Mouse (Mus musculus): ENCODE results near the gene Skap1. TPM values are rescaled to one million over a fixed set of nuclear protein-coding genes. Genes with fewer than 3 reads are reported as not detected.

Gene Skap1
- polyA plus RNA-seq, 1 experiment from 2014 or later: 10.6 TPM

DNA sequence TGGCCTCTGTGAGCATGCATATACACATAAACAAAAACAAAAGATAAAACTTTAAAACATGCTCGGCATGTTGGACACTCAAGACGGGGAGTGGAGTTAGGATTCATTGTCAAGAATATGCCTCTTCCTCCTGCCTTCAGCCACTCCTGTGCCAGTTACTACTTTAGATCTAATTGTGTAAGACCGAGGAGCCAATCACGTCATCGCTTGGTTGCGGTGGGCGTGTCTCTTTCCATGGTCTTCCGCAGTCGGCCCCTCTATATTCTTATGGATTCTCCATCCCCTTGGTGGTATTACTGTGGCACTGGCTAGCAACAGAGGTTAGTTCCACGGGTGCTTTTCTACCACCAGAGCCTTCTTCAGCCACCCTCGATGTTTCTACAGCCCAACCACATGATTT lies 148.2 kb downstream of the Skap1 start:
- 0 out of 2 replicates have a peak, but pooled peaks cover 2% of the 10 kb centered on the region for H3K27me3 ChIP-seq
- no peak overlapping the region for H3K27ac ChIP-seq
- no peaks in the 10 kb centered on the region for H3K36me3 ChIP-seq
- ATAC-seq (replicated peaks; ENCODE audit: low FRiP score): no peak
- no peaks in the 10 kb centered on the region for H3K4me1 ChIP-seq
- H3K9ac ChIP-seq: no peak overlapping the region
- H3K4me2 ChIP-seq: no peak overlapping the region
- 84% methylated on average over 11 of the region's 11 CpGs for WGBS
- H3K4me3 ChIP-seq (replicated peaks): no peak overlapping the region
- no peaks in the 10 kb centered on the region for H3K9me3 ChIP-seq (replicated peaks)

GRCm38 (mm10) chr11:96616792-96617191 lies 152.4 kb downstream of the Skap1 start:
- H3K9me3 ChIP-seq (replicated peaks): no peaks in the 10 kb centered on the region
- H3K4me2 ChIP-seq: no peak overlapping the region
- no peaks in the 10 kb centered on the region for H3K36me3 ChIP-seq
- no peaks in the 10 kb centered on the region for H3K27me3 ChIP-seq
- H3K4me3 ChIP-seq (replicated peaks): no peak overlapping the region
- H3K27ac ChIP-seq: peak overlapping the region; percentile 56
- 42% methylated on average over 5 of the region's 5 CpGs for WGBS
- H3K4me1 ChIP-seq: peaks cover 17% of the 10 kb centered on the region
- no peak overlapping the region for H3K9ac ChIP-seq
- no peak for ATAC-seq (replicated peaks; ENCODE audit: low FRiP score)

GRCm38 (mm10) chr11:96618789-96619445 lies 154.5 kb downstream of the Skap1 start:
- H3K4me2 ChIP-seq: peak overlapping the region; percentile 24
- no peak for ATAC-seq (replicated peaks; ENCODE audit: low FRiP score)

DNA sequence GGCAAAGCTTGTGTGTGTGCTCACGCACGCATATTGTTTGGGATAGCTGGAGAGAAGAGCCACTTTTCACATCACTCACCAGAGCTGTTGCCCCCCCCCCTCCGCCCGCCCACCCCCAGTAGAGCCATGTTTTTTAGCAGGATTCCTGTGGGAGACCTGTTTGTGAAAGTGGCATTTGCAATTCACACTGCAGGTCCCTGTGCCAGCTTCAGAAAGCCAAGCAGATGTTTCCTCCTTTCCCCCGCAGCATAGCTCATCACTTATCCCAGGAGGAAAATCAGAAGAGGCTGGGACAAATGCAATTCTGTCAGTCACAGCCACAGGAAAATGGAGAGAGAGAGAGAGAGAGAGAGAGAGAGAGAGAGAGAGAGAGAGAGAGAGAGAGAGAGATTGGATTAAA lies 155.2 kb downstream of the Skap1 start:
- 32% methylated on average over 5 of the region's 5 CpGs for WGBS
- Histone ChIP-seq H3K9ac (peak overlapping the region; percentile 1; the same call in 1 of the 2 replicates), H3K4me1 (peaks cover 39% of the 10 kb centered on the region), H3K4me3 (replicated peaks) (no peak overlapping the region), H3K27ac (peak overlapping the region; percentile 75), H3K4me2 (peak overlapping the region; percentile 24), H3K36me3 (no peaks in the 10 kb centered on the region), H3K9me3 (replicated peaks) (no peaks in the 10 kb centered on the region), H3K27me3 (no peaks in the 10 kb centered on the region)
- ATAC-seq (replicated peaks; ENCODE audit: low FRiP score): no peak

More at GRCm38 (mm10) chr11:96618789-96619445, 154.5 kb downstream of the Skap1 start:
- Histone ChIP-seq H3K9ac (0 out of 2 replicates have a peak overlapping the region, but pooled peaks have one; percentile 8), H3K27me3 (no peaks in the 10 kb centered on the region), H3K4me1 (peaks cover 33% of the 10 kb centered on the region), H3K4me3 (replicated peaks) (no peak overlapping the region), H3K9me3 (replicated peaks) (no peaks in the 10 kb centered on the region), H3K27ac (peak overlapping the region; percentile 75), H3K36me3 (no peaks in the 10 kb centered on the region)
- 63% methylated on average over 16 of the region's 16 CpGs for WGBS

DNA sequence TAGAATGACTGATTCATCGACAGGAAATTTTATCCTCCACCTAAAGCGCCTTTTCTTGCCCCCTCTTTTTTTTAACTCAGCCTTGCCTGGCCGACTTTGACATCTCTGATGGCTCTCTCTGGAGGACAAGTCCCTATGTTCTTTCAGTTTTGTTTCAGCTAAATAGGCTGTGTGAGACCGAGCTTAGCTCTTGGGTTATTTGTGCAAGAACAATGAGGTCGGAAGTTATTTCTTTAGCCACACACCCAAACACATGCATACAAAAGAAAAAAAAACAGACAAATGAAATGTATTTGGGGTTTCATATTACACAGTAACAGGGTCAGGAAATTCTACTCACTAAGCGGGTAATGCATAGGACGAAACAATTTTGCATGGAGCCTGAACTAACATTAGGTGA lies 155.6 kb downstream of the Skap1 start:
- Histone ChIP-seq H3K36me3 (no peaks in the 10 kb centered on the region), H3K27me3 (no peaks in the 10 kb centered on the region), H3K9ac (peak overlapping the region; percentile 1; the same call in 1 of the 2 replicates), H3K27ac (peak overlapping the region; percentile 75; the same call in 1 of the 2 replicates), H3K4me2 (peak overlapping the region; percentile 24), H3K9me3 (replicated peaks) (no peaks in the 10 kb centered on the region), H3K4me3 (replicated peaks) (no peak overlapping the region), H3K4me1 (peaks cover 40% of the 10 kb centered on the region)
- ATAC-seq (replicated peaks; ENCODE audit: low FRiP score): no peak
- WGBS: 23% methylated on average over 7 of the region's 7 CpGs

- no peak overlapping the region for H3K4me3 ChIP-seq (replicated peaks)
- 46% methylated on average over 11 of the region's 11 CpGs for WGBS
- H3K36me3 ChIP-seq: no peaks in the 10 kb centered on the region
These were observed 156.3 kb downstream of the Skap1 start for GRCm38 (mm10) chr11:96620660-96621059.

GRCm38 (mm10) chr11:96621167-96621566 lies 156.8 kb downstream of the Skap1 start:
- H3K9ac ChIP-seq: no peak overlapping the region
- peaks cover 43% of the 10 kb centered on the region for H3K4me1 ChIP-seq
- WGBS: 18% methylated on average over 4 of the region's 4 CpGs
- H3K36me3 ChIP-seq: no peaks in the 10 kb centered on the region
- H3K27ac ChIP-seq: peak overlapping the region; percentile 15
- no peak overlapping the region for H3K4me3 ChIP-seq (replicated peaks)
- no peak for ATAC-seq (replicated peaks; ENCODE audit: low FRiP score)
- peak overlapping the region; percentile 34 for H3K4me2 ChIP-seq
- H3K27me3 ChIP-seq: no peaks in the 10 kb centered on the region
- no peaks in the 10 kb centered on the region for H3K9me3 ChIP-seq (replicated peaks)

More at GRCm38 (mm10) chr11:96620660-96621059, 156.3 kb downstream of the Skap1 start:
- Histone ChIP-seq H3K4me1 (peaks cover 40% of the 10 kb centered on the region), H3K9me3 (replicated peaks) (no peaks in the 10 kb centered on the region), H3K27ac (peak overlapping the region; percentile 15), H3K4me2 (peak overlapping the region; percentile 34), H3K27me3 (no peaks in the 10 kb centered on the region), H3K9ac (no peak overlapping the region)
- no peak for ATAC-seq (replicated peaks; ENCODE audit: low FRiP score)

GRCm38 (mm10) chr11:96622782-96623181 lies 158.4 kb downstream of the Skap1 start:
- H3K4me3 ChIP-seq (replicated peaks): no peak overlapping the region
- peak overlapping the region; percentile 30 for H3K27ac ChIP-seq
- 12% methylated on average over 9 of the region's 9 CpGs for WGBS
- peak; percentile 69 for ATAC-seq (replicated peaks; ENCODE audit: low FRiP score)
- no peak overlapping the region for H3K9ac ChIP-seq
- H3K4me1 ChIP-seq: peaks cover 47% of the 10 kb centered on the region
- H3K4me2 ChIP-seq: peak overlapping the region; percentile 34
- H3K36me3 ChIP-seq: no peaks in the 10 kb centered on the region
- no peaks in the 10 kb centered on the region for H3K9me3 ChIP-seq (replicated peaks)
- peaks cover 3% of the 10 kb centered on the region; the same call in 1 of the 2 replicates for H3K27me3 ChIP-seq

GRCm38 (mm10) chr11:96624436-96624835 lies 160.0 kb downstream of the Skap1 start:
- 32% methylated on average over 4 of the region's 4 CpGs for WGBS
- Histone ChIP-seq H3K9ac (no peak overlapping the region), H3K4me1 (peaks cover 44% of the 10 kb centered on the region), H3K27ac (no peak overlapping the region), H3K36me3 (no peaks in the 10 kb centered on the region), H3K9me3 (replicated peaks) (no peaks in the 10 kb centered on the region), H3K4me2 (0 out of 2 replicates have a peak overlapping the region, but pooled peaks have one; percentile 27), H3K27me3 (peaks cover 3% of the 10 kb centered on the region; the same call in 1 of the 2 replicates), H3K4me3 (replicated peaks) (no peak overlapping the region)
- ATAC-seq (replicated peaks; ENCODE audit: low FRiP score): no peak

DNA sequence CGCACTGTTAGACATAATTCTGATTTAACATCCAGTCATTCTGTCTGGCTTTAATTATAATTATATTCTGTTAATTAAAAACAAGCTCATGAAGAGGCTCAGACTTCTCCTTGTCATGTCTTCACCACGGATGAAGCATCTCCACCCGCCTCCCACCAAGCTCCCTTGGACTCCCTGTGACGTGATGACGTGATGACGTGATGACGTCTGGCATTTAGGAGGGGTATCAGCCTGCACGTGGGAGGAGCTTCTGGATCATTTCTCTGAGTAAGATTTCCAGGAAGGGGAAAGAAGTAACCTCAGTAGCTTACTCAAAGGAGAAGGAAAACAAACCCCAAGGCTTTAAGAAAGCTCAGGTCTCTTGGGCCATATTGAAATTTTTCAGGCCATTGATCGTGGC lies 165.4 kb downstream of the Skap1 start:
- no peak overlapping the region for H3K4me3 ChIP-seq (replicated peaks)
- H3K9ac ChIP-seq: no peak overlapping the region
- peaks cover 3% of the 10 kb centered on the region; the same call in 1 of the 2 replicates for H3K27me3 ChIP-seq
- WGBS: 45% methylated on average over 9 of the region's 9 CpGs
- peaks cover 11% of the 10 kb centered on the region for H3K4me1 ChIP-seq
- no peak overlapping the region for H3K27ac ChIP-seq
- ATAC-seq (replicated peaks; ENCODE audit: low FRiP score): no peak
- H3K36me3 ChIP-seq: no peaks in the 10 kb centered on the region
- H3K4me2 ChIP-seq: no peak overlapping the region
- H3K9me3 ChIP-seq (replicated peaks): no peaks in the 10 kb centered on the region

- Histone ChIP-seq H3K4me3 (replicated peaks) (no peak overlapping the region), H3K4me1 (peaks cover 4% of the 10 kb centered on the region; the same call in 1 of the 2 replicates), H3K9me3 (replicated peaks) (no peaks in the 10 kb centered on the region), H3K27ac (no peak overlapping the region), H3K9ac (no peak overlapping the region), H3K36me3 (no peaks in the 10 kb centered on the region), H3K27me3 (peaks cover 3% of the 10 kb centered on the region; the same call in 1 of the 2 replicates), H3K4me2 (no peak overlapping the region)
- 77% methylated on average over 3 of the region's 3 CpGs for WGBS
- no peak for ATAC-seq (replicated peaks; ENCODE audit: low FRiP score)
These were observed 167.1 kb downstream of the Skap1 start for GRCm38 (mm10) chr11:96631521-96631920.

DNA sequence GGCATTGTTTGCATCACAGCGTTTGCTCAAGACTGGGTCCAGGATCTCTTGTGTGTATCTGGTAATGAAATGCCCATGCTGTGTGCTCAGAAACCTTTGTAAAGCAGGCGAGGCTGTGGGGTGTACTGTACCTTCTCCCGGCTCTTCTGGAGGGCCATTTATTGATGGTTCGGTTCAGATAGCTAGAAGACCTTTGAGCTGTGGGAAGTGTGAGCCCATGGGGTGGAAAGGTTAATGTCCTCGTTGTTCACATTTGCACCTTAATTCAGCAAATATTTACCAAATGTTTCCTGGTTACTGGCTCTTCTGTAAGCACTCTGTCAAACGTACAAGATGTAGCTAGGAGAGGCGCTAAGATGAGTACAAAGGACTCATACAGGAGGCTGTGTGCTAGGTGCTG lies 173.5 kb downstream of the Skap1 start:
- no peak overlapping the region for H3K4me3 ChIP-seq (replicated peaks)
- WGBS: 65% methylated on average over 7 of the region's 7 CpGs
- ATAC-seq (replicated peaks; ENCODE audit: low FRiP score): no peak
- H3K27me3 ChIP-seq: peaks cover 5% of the 10 kb centered on the region; the same call in 1 of the 2 replicates
- H3K27ac ChIP-seq: no peak overlapping the region
- H3K9me3 ChIP-seq (replicated peaks): no peaks in the 10 kb centered on the region
- H3K9ac ChIP-seq: no peak overlapping the region
- no peak overlapping the region for H3K4me2 ChIP-seq
- no peaks in the 10 kb centered on the region for H3K36me3 ChIP-seq
- H3K4me1 ChIP-seq: peaks cover 14% of the 10 kb centered on the region
